Mouse (Mus musculus) MEL (cell line): ENCODE measurements around the gene Cdc25a.

Source experiments
- CHD1 ChIP-seq: IDR thresholded peaks from 2 replicates; pipeline ENCODE4 v1.6.1; 2012; ENCODE audit warnings: low read depth, mild to moderate bottlenecking, inconsistent platforms, low read length, improper control_type of control experiment
- CTCF ChIP-seq, 3 experiments: IDR thresholded peaks in 2 of 3; conservative IDR thresholded peaks in 1 of 3; 2 replicates each; pipeline ENCODE4 v1.5.1; 2011 to 2012; ENCODE audit warnings: low read length in 3 of 3, low read depth in 2 of 3, mild to moderate bottlenecking in 2 of 3, improper control_type of control experiment in 1 of 3, inconsistent platforms in 1 of 3, mixed read lengths in 1 of 3, moderate library complexity in 1 of 3; ENCODE audit not compliant: control insufficient read depth in 1 of 3, insufficient read depth in 1 of 3, poor library complexity in 1 of 3, severe bottlenecking in 1 of 3
- EP300 ChIP-seq, 2 experiments: IDR thresholded peaks; 2 replicates each; pipeline ENCODE4 v1.6.1; 2011; ENCODE audit warnings: improper control_type of control experiment in 2 of 2, low read length in 2 of 2, low read depth in 1 of 2, mild to moderate bottlenecking in 1 of 2
- GATA1 ChIP-seq: IDR thresholded peaks from 2 replicates; pipeline ENCODE4 v1.6.1; 2011; ENCODE audit warnings: low read depth, low read length, improper control_type of control experiment
- HCFC1 ChIP-seq: IDR thresholded peaks from 2 replicates; pipeline ENCODE4 v1.6.1; 2012; ENCODE audit warnings: low read depth, mild to moderate bottlenecking, inconsistent platforms, low read length, improper control_type of control experiment, moderate library complexity
- NRF1 ChIP-seq: IDR thresholded peaks from 2 replicates; pipeline ENCODE4 v1.6.1; 2014; ENCODE audit warnings: low read depth, mild to moderate bottlenecking, inconsistent platforms, low read length, improper control_type of control experiment, moderate library complexity; ENCODE audit not compliant: poor library complexity, insufficient read depth, severe bottlenecking
- POLR2A ChIP-seq, 2 experiments: IDR thresholded peaks; 2 replicates each; pipeline ENCODE4 v1.6.1; 2011 to 2012; ENCODE audit warnings: low read length in 2 of 2, mild to moderate bottlenecking in 2 of 2, control low read depth in 1 of 2, improper control_type of control experiment in 1 of 2, low read depth in 1 of 2, moderate library complexity in 1 of 2; ENCODE audit not compliant: control insufficient read depth in 1 of 2, insufficient read depth in 1 of 2, poor library complexity in 1 of 2
- POLR2AphosphoS2 ChIP-seq: IDR thresholded peaks from 2 replicates; pipeline ENCODE4 v1.6.1; 2011; ENCODE audit warnings: low read length, improper control_type of control experiment
- RAD21 ChIP-seq: IDR thresholded peaks from 2 replicates; pipeline ENCODE4 v1.6.1; 2011; ENCODE audit warnings: mild to moderate bottlenecking, low read depth, low read length, improper control_type of control experiment
- RCOR1 ChIP-seq: IDR thresholded peaks from 2 replicates; pipeline ENCODE4 v1.6.1; 2012; ENCODE audit warnings: low read depth, mild to moderate bottlenecking, inconsistent platforms, low read length, improper control_type of control experiment
- SIN3A ChIP-seq: IDR thresholded peaks from 2 replicates; pipeline ENCODE4 v1.6.1; 2012; ENCODE audit warnings: low read length, improper control_type of control experiment, inconsistent platforms
- ZC3H11A ChIP-seq: IDR thresholded peaks from 2 replicates; pipeline ENCODE4 v1.6.1; 2012; ENCODE audit warnings: low read depth, mild to moderate bottlenecking, inconsistent platforms, low read length, improper control_type of control experiment
- ZMIZ1 ChIP-seq: IDR thresholded peaks from 2 replicates; pipeline ENCODE4 v1.6.1; 2012; ENCODE audit warnings: low read depth, mild to moderate bottlenecking, inconsistent platforms, low read length, improper control_type of control experiment, moderate library complexity

GRCm38 (mm10) chr9:109911779-109912178, 36.4 kb downstream of the Cdc25a start:
- TF ChIP-seq EP300 (IDR thresholded peaks at IDR 0.05; ENCODE audit: low read depth in 1 of 2, low read length in 2 of 2) (no peak), RAD21 (no peak), CTCF (IDR thresholded peaks at IDR 0.05 in 2 of 3, conservative IDR thresholded peaks at IDR 0.05 in 1 of 3; ENCODE audit: control insufficient read depth in 1 of 3, insufficient read depth in 1 of 3, low read depth in 2 of 3, low read length in 3 of 3, poor library complexity in 1 of 3, severe bottlenecking in 1 of 3) (no peak), ZMIZ1 (no peak), POLR2AphosphoS2 (no peak), SIN3A (no peak), NRF1 (no peak), GATA1 (no peak), CHD1 (no peak), ZC3H11A (no peak), HCFC1 (no peak), POLR2A (IDR thresholded peaks at IDR 0.05; ENCODE audit: control insufficient read depth in 1 of 2, insufficient read depth in 1 of 2, low read depth in 1 of 2, low read length in 2 of 2, poor library complexity in 1 of 2) (no peak), RCOR1 (no peak)
